Mouse (Mus musculus): ENCODE measurements around the gene Clec2l.

DNA sequence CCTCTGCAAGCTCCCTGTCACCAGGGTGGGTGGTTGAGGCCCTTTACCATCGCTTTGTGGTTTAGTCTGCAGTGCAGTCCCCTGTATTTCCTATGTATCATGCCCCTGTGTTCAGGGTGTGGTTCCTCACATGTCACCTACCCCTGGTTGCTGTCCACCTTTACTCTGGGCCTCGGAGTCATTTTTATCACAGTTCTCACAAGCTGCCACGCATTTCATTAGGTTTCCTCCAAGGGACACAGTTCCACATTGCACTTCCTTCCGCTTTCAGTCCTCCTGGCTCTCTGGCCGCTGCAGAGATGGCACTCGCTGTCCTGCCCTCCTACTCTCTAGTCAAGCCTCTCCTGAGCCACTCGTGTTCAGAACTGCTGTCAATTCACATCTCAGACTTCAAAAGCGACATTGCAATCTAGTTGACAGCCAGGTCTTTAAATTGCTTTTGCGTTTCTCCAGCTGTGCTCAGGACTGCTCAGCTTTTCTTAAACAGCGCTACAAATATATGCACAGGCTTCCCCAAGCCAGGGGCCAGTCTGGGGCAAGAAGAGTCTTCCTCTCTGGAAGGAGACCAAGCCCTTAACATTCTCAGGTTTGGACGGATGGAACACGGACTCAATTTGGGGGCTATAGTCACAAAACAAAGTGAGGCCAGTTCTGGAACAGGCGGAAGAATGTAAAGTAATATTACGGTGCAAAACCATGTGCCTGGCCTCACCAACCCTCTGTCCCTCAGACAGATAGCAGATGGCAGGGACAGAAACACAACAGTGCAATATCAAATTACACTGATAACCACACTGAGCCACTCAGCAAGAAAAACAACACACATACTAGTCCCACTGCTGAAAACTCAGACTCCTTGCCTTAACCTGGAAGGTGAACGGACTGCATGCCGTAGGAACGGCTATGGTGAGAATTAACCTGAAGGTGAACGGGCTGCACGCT is 51.4 kb downstream of the Clec2l start:
- TF ChIP-seq CTCF (IDR thresholded peaks at IDR 0.05; ENCODE audit: control insufficient read depth, insufficient read depth, insufficient read length) (no peak), CEBPB (IDR thresholded peaks at IDR 0.05; ENCODE audit: low read depth) (no peak), USF1 (IDR thresholded peaks at IDR 0.05; ENCODE audit: low read depth) (no peak)
